Mouse (Mus musculus) lung, postnatal 0 days (tissue): ENCODE measurements at regions not wholly inside any gene's neighbourhood (a gene's known extent, or its start where the extent isn't known, plus 50 kb on each side); places are given as distances from the start of the nearest gene placed in this dataset.

Source experiments
- CTCF ChIP-seq: IDR thresholded peaks from 2 replicates; pipeline ENCODE4 v1.5.1; 2016; ENCODE audit warnings: antibody characterized with exemption, mild to moderate bottlenecking
- EP300 ChIP-seq: IDR thresholded peaks from 2 replicates; pipeline ENCODE4 v1.6.1; 2016; ENCODE audit warnings: antibody characterized with exemption, mild to moderate bottlenecking, control low read depth

DNA sequence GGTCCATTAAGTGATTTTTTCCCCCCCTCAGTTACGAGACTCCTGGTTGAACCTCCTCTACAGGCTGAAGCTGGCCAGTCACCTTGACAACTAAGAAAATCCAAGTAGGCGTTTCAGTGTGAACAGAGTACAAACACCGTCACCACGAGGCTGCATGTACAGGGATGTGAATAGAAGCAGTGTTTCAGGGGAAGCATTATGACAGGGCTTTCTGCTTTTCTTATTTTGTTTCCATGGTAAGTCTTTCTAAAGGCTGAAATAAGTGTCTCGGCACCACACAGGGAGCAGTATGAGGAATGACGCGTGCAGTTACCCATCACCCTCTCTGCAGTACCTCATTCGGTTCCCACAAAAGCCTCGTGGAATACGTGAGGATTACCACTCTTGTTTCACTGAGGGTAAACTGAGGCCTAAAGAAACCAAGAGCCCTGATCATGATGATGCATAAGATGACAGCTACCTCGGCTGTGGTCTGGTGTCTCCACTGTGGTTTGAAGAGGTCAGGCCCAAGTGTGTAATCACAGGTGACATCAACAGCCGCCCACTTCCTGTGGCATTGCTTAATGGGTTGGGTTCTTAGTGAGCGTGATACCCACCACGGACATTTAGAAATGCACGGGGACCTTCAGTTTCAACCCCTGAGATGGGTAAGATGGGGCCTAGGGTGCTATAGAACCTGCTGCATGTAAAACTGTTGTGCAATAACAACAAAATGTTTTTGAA lies 230.5 kb downstream of the Foxo1 start:
- TF ChIP-seq CTCF (no peak), EP300 (no peak)
